Mouse (Mus musculus) brain, embryonic 18.5 days (tissue): ENCODE results near the gene Camsap1.

Source experiments
- DNase-seq: peaks from one replicate; pipeline ENCODE4 v3.0.0-alpha.2; 2012; ENCODE audit warnings: low read depth, low spot score

Camsap1 gene

DNA sequence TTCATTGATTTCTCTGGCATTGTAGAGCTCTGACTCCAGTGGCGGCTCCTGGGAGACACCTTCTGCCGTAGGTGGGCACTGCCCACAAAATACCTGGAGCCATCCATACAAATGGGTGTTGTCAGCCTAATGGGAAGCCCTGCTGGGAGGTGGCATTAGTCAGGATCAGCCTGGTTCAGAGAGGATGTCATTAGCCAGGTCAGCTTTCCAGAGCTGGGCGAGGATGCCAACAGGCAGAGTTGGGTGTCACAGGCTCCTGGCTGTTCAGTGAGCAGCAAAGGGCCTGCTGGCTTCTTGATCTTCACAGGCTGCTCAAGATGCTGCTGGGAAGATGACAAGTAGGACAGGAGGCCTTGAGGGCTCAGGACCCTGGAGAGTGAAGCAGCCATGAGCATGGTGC is 98.3 kb downstream of the Camsap1 start:
- DNase-seq, result no peak

- DNase-seq, result no peak
Observed at GRCm38 (mm10) chr2:25882276-25882675, 100.8 kb downstream of the Camsap1 start.

- no peak for DNase-seq
Observed at GRCm38 (mm10) chr2:25879061-25879460, 104.0 kb downstream of the Camsap1 start.

DNA sequence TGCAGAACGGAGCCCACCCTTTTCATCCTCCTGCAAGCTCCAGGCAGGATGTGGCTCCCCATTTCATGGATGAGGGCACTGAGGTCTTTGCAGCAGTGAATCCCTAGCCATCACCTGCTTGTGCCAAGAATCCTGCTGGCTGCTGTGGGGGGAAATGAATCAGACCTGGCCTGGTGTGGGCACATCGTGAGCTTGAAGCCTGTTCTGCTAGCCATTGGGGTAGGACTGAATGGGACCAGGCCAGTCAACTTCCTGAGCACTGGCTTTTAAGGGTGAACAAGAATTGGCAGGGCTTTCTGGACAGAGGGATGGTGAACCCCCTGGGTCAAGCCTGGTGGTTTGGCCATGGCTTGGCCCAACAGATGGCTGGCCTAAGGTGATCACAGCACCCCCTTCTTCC is 104.6 kb downstream of the Camsap1 start:
- no peak for DNase-seq

- DNase-seq, result no peak
Observed at GRCm38 (mm10) chr2:25877736-25878268, 105.3 kb downstream of the Camsap1 start.

- DNase-seq, result no peak
Observed at GRCm38 (mm10) chr2:25877250-25877735, 105.8 kb downstream of the Camsap1 start.
